Mouse (Mus musculus) Patski (cell line): ENCODE measurements around the gene Chchd6. TPM values are rescaled to one million over a fixed set of nuclear protein-coding genes. Genes with fewer than 3 reads are reported as not detected.

ENCODE experiments used
- ATAC-seq: fragments of 100-300 bp; one replicate; pipeline ENCODE4 v1.8.0; 2021
- CTCF ChIA-PET: fragments of 350-600 bp; sonication (Branson Sonifier 250); formaldehyde crosslinking; loops from one replicate; lab custom pipeline; 2022; ENCODE audit warnings: inconsistent platforms; lab: Charles Lee
- POLR2A ChIA-PET: fragments of 350-600 bp; sonication (Branson Sonifier 250); formaldehyde crosslinking; loops from one replicate; lab custom pipeline; 2022; ENCODE audit warnings: antibody characterized with exemption, inconsistent platforms; lab: Charles Lee
- DNase-seq: peaks from one replicate; pipeline ENCODE4 v3.0.0-alpha.2; 2011; ENCODE audit warnings: low read depth, low spot score
- H3K27me3 ChIP-seq: fragments of 371-371 bp; one replicate; pipeline ENCODE4 v1.5.1; 2021
- CTCF ChIP-seq: fragments of 100-300 bp; IDR thresholded peaks from one replicate; pipeline ENCODE4 v1.5.1; 2021
- in situ Hi-C: fragments of 300-500 bp; cut with MboI; formaldehyde crosslinking; loops from 3 replicates; pipeline ENCODE4 v1.11.1; 2018; ENCODE audit warnings: low pct_unique_long_range_greater_than_20kb, mixed read lengths
- polyA plus RNA-seq: library from polyadenylated mRNA; unstranded; gene quantifications from one replicate; pipeline ENCODE4 v1.2.3, GENCODE M21; 2021

The Chchd6 gene
- polyA plus RNA-seq, 1 experiment from 2014 or later = 53.2 TPM

DNA sequence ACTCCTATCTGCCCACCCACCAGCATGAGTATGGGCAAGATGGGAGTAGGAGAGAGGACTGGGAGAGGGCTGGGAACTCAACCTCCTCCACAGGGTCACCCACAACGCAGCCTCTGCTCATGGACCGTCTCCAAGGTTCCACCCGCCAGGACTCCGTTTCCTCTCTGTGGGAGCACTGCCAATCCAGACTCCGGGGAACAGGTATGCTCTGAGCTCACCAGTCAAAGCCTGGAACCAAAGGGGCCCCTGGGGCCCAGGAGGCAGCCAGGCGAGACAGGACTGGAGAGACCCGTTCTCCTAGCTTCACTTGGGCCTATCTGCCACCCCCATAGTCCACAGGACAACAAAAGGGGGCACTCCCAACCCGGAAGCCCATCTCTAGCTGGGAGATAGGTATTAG lies 242.4 kb downstream of the Chchd6 start:
- DNase-seq = no peak
- no peaks in the 10 kb centered on the region for H3K27me3 ChIP-seq
- in situ Hi-C loops = no loop called here
- TF ChIP-seq CTCF = no peak
- ChIA-PET POLR2A (interaction anchor here (1.3 to 1.4 kb wide), 2 partner anchors 8 to 418 kb away, joined by 3 read pairs; no protein-coding TSS in a partner anchor), CTCF (interaction anchor here (0.8 to 1.5 kb wide), 4 partner anchors 26 to 427 kb away, joined by 3 to 6 read pairs (median 3); no protein-coding TSS in a partner anchor)
- ATAC-seq = no peak

DNA sequence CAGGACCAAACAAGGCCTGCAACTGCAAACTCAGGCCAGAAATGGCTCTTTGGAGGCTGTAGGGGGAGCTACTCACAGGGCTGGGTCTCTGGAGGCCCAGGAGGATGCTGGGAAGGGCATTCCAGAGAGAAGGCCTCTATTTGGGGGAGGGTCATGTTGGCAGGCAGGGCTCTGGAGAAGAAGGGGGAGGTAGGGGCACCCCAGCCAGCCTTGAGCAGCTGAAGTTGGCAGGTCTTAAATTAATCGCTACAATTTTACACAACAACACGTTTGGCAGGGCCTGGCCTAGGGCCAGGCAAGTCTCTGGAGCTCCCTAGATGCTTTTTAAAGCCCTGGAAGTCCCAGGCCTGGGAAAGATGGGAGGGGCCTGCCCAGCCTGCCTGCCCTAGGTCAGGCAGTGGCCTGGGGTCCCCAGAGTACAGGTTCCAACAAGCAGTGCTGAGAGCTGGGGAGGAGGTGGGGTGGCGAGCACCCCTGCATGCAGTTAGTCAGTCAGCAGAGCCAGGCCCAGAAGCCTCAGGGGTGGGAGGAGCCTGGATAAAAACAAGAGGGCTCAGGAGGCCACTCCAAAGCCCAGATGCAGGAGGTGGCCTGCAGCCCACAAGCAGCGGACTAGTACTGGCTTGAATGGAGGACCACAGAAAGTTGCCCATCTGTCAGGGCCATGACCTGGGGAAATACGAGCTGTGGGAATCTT lies 243.9 kb downstream of the Chchd6 start:
- POLR2A ChIA-PET = interaction anchor here (0.8 to 1.3 kb wide), 3 partner anchors 9 to 11 kb away, joined by 3 to 4 read pairs (median 3); no protein-coding TSS in a partner anchor
- TF ChIP-seq CTCF = no peak
- H3K27me3 ChIP-seq = no peaks in the 10 kb centered on the region
- CTCF ChIA-PET = interaction anchor here (0.8 to 1.7 kb wide), 5 partner anchors 24 to 383 kb away, joined by 3 to 6 read pairs (median 3); no protein-coding TSS in a partner anchor
- ATAC-seq (peak; percentile 23), DNase-seq (peak; percentile 49)
- in situ Hi-C loops = no loop called here

DNA sequence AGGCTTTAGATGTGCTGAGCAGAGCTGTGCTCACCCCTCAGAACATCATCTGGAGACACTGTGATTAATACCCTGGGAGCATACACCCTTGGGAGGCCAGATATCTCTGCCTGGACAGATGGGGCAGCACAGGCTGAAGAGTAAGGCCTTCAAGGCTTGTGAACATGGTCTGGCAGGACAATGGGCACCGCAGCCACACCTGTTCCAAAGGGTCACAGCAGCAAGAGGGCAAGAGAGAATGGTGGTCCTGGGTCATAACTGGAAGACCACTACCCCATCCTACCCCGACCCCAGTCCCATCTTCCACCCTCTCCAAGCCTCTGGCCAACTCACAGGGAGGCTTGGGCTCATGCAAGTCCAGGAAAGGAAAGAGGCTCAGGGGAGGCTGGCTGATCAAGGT lies 244.9 kb downstream of the Chchd6 start:
- DNase-seq = no peak
- ChIA-PET POLR2A (no interaction called here), CTCF (no interaction called here)
- in situ Hi-C loops = no loop called here
- TF ChIP-seq CTCF = no peak
- ATAC-seq = no peak
- H3K27me3 ChIP-seq = no peaks in the 10 kb centered on the region

DNA sequence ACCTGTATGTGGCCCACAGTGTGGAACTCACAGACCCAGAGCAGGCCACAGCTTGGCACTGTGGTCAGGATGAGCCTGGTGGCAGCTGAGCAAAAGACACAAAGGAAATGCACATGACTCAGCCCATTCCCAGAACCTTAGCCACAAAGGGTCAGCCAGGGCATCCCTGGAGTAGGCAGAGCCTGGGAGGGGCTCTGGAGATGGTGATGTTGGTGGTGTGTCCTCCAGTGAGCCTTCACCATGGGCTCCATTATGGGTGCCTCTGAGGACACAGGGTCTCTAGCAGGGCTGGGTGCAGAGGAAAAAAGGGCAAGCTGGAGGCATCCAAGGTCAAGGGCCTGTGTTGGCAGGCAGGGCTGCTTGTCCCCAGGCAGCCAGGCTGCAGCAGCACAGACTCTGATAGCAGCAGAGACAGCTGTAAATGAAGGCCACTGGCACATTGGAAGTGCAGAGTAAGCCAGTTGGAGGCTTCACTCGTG lies 245.4 kb downstream of the Chchd6 start:
- in situ Hi-C loops = no loop called here
- peak; percentile 80 for DNase-seq
- ATAC-seq = peak; percentile 46
- TF ChIP-seq CTCF = no peak
- no peaks in the 10 kb centered on the region for H3K27me3 ChIP-seq
- ChIA-PET POLR2A (interaction anchor here (0.6 kb wide), 1 partner anchor 199 kb away, joined by 3 read pairs; no protein-coding TSS in a partner anchor), CTCF (no interaction called here)

DNA sequence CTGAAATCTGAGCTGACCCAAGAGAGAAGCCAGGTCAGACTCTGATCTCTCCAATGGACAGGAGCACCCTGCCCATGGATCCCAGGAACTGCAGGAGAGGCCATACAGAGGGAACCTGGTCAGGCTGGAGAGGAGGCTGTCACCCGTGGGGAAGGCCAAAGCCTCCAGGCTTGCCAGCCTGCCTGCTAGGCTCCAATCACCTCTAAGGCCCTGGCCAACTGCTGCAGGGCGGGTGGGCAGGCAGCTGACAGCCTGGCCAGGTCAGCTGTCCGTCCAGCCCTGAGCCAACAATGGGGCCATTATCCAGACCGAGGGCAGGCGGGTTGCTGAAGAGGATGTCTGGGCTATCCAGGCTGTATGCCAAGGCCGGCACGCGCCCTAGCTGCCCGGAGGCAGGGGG lies 247.1 kb downstream of the Chchd6 start:
- CTCF ChIA-PET = interaction anchor here (1.3 kb wide), 1 partner anchor 11 kb away, joined by 5 read pairs; no protein-coding TSS in a partner anchor
- TF ChIP-seq CTCF = no peak
- ATAC-seq (no peak), DNase-seq (no peak)
- in situ Hi-C loops = loop anchor here (5.0 kb wide), 1 partner anchor 416 kb away; no protein-coding TSS in a partner anchor
- POLR2A ChIA-PET = no interaction called here
- H3K27me3 ChIP-seq = no peaks in the 10 kb centered on the region

DNA sequence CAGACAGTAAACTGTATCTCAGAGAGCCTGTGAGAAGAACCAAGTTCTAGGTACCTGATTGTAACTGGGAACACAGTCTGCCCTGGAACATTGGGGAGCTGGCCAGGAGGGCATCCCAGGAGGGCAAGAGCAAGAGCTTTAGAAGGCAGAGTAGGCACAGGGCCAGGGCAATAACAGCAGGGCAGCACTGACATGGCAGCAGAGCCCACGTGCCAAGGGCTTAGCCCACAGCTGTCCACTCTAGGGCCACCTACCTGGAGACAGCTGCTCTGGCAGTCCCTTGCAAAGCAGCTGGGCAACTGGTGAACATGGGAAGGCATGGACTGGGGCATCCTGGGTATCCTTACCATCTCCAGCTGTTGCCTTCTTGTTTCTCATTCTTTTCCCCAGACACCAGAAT lies 247.7 kb downstream of the Chchd6 start:
- POLR2A ChIA-PET = no interaction called here
- TF ChIP-seq CTCF = no peak
- CTCF ChIA-PET = interaction anchor here (1.3 kb wide), 1 partner anchor 11 kb away, joined by 5 read pairs; no protein-coding TSS in a partner anchor

DNA sequence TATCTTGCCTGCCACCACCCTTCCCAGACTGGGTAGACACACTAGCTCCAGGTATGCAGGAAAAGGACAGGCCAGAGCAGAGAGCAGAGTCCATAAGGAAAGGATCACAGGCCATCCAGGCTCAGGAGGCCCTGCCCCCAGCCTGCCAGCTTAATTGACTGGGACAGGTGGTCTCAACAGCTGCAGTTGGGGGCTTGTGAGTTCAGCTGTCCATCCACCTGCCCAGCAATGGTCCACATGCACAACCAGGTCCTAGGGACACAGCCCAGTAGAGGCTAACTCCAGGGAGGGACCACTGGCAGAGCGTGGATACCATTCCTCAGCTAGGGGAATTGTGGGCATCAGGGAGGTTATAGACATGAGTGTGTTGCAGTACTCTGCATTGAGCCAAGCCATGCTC lies 249.6 kb downstream of the Chchd6 start:
- ChIA-PET CTCF (no interaction called here), POLR2A (interaction anchor here (0.7 kb wide), 1 partner anchor 375 kb away, joined by 3 read pairs; no protein-coding TSS in a partner anchor)
- no peaks in the 10 kb centered on the region for H3K27me3 ChIP-seq
- ATAC-seq = no peak
- DNase-seq = no peak
- no peak for TF ChIP-seq CTCF
- in situ Hi-C loops = loop anchor here (5.0 kb wide), 1 partner anchor 414 kb away; no protein-coding TSS in a partner anchor

More for the DNA sequence above, 247.7 kb downstream of the Chchd6 start:
- in situ Hi-C loops = loop anchor here (5.0 kb wide), 1 partner anchor 415 kb away; no protein-coding TSS in a partner anchor
- H3K27me3 ChIP-seq = no peaks in the 10 kb centered on the region
- DNase-seq (no peak), ATAC-seq (no peak)

DNA sequence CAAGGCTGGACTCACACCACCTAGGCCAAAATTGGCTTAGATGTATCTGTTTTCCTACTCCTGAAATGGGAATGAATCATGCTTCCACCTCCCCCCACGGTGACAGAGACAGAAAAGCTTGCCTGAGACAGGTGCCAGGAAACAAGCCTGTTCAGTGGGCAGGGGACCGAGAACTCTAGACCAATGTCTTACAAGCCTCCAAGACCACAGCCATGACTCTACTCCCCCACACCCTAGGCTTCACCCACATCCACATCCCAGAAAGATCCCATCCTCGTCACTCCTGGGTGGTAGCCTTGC lies 250.0 kb downstream of the Chchd6 start:
- CTCF ChIA-PET = interaction anchor here (0.9 kb wide), 1 partner anchor 212 kb away, joined by 3 read pairs; no protein-coding TSS in a partner anchor
- in situ Hi-C loops = loop anchor here (5.0 kb wide), 1 partner anchor 413 kb away; no protein-coding TSS in a partner anchor
- H3K27me3 ChIP-seq = no peaks in the 10 kb centered on the region
- DNase-seq = peak; percentile 83
- ATAC-seq = peak; percentile 29
- POLR2A ChIA-PET = interaction anchor here (0.7 kb wide), 1 partner anchor 374 kb away, joined by 3 read pairs; no protein-coding TSS in a partner anchor
- TF ChIP-seq CTCF = no peak

DNA sequence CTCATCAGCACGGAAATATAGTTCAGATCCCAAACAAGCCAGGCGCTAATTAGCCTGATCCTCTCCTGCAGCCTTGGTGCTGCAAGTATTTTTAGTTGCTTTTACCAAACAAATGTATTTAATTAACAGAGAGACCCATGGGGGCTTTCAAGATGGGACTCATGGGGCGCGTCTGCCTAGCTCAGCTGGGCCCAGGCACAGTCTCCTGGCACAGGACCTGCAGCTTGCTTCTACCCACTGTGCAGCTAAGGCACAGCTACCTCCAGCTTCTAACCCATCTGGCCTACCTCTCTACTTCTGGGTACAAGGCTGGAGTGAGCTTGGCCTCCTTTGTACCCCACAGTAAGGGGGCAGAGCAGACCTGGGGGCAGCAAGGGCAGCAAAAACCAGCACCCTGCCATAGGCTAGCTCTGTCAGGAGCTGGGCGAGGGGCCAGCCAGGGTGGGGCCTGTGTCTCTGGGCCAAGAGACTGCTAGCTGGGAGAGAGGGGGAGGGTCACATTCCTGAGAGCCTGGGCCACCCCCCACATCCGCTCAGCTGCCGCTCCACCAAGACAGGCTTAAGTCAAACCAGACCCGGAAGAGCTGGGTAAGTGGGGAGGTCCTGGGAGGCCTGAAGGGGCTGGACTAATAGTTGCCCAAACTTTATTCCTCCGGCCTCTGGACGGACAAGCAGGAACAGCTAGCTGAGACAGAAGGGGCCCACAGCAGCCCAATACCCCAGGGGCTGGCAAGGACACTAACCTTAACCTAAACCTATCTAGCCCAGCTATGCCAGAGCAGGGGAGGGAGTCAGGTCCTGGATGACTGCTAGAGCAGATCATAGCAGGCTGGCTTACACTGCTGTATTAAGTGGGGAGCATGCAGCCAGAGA lies 250.6 kb downstream of the Chchd6 start:
- peak; percentile 83 for DNase-seq
- ChIA-PET CTCF (interaction anchor here (0.9 kb wide), 1 partner anchor 212 kb away, joined by 3 read pairs; no protein-coding TSS in a partner anchor), POLR2A (interaction anchor here (0.7 kb wide), 1 partner anchor 374 kb away, joined by 3 read pairs; no protein-coding TSS in a partner anchor)
- TF ChIP-seq CTCF = no peak
- H3K27me3 ChIP-seq = no peaks in the 10 kb centered on the region
- in situ Hi-C loops = loop anchor here (5.0 kb wide), 1 partner anchor 413 kb away; no protein-coding TSS in a partner anchor
- ATAC-seq = peak; percentile 76

DNA sequence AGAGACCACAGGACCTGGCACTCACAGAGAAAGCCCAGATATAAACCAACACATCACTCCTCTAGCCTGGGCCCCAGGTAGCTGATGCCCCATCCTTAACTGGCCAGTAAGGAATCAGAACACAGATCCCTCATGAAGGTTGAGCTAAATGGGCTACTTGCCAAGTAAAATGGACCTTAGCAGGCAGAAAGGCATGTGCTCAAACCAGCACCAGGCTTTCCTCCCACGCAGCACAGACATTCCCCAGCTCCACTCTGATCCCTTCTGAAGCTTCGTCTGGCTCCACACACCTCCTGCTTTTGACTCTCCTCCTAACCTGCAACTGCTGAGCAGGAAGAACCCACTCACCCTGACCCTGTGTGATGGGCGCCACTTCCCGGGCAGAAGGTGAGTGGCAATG lies 253.5 kb downstream of the Chchd6 start:
- no peak for ATAC-seq
- ChIA-PET CTCF (interaction anchor here (1.0 kb wide), 1 partner anchor 67 kb away, joined by 3 read pairs; no protein-coding TSS in a partner anchor), POLR2A (interaction anchor here (0.9 to 1.5 kb wide), 2 partner anchors 21 to 209 kb away, joined by 3 to 4 read pairs; partner anchors contain the start of gene Plxna1)
- H3K27me3 ChIP-seq = no peaks in the 10 kb centered on the region
- in situ Hi-C loops = no loop called here
- DNase-seq = no peak
- no peak for TF ChIP-seq CTCF
